Mouse (Mus musculus) intestine, postnatal 0 days (tissue): ENCODE results near the gene Rftn2. TPM values are rescaled to one million over a fixed set of nuclear protein-coding genes. Genes with fewer than 3 reads are reported as not detected.

Experiments
- ATAC-seq: fragments of 200-750 bp; cut with Nextera tagmentation; 2 replicates; pipeline ENCODE4 v1.8.0; 2017; ENCODE audit warnings: mild to moderate bottlenecking, moderate TSS enrichment, moderate library complexity
- H3K27ac ChIP-seq: fragments of 300-500 bp; sonication (generic); 2 replicates; pipeline ENCODE4 v1.5.1; 2014; ENCODE audit warnings: mild to moderate bottlenecking, low read depth, low read length, moderate library complexity
- H3K27me3 ChIP-seq: fragments of 300-500 bp; sonication (generic); replicated peaks from 2 replicates; pipeline ENCODE4 v1.6.1; 2014; ENCODE audit warnings: low read length, mixed read lengths; ENCODE audit not compliant: control insufficient read depth, insufficient read depth
- H3K36me3 ChIP-seq: fragments of 300-500 bp; sonication (generic); 2 replicates; pipeline ENCODE4 v1.6.1; 2014; ENCODE audit warnings: mild to moderate bottlenecking, moderate library complexity; ENCODE audit not compliant: control insufficient read depth, insufficient read depth
- H3K4me1 ChIP-seq: fragments of 300-500 bp; sonication (generic); replicated peaks from 2 replicates; pipeline ENCODE4 v1.6.1; 2014; ENCODE audit warnings: antibody characterized with exemption, low read length, mixed read lengths; ENCODE audit not compliant: control insufficient read depth, insufficient read depth
- H3K4me2 ChIP-seq: fragments of 300-500 bp; sonication (generic); replicated peaks from 2 replicates; pipeline ENCODE4 v1.6.1; 2014; ENCODE audit warnings: low read depth, mild to moderate bottlenecking, moderate library complexity
- H3K4me3 ChIP-seq: fragments of 300-500 bp; sonication (generic); 2 replicates; pipeline ENCODE4 v1.5.1; 2014; ENCODE audit warnings: low read depth, low read length
- H3K9ac ChIP-seq: fragments of 300-500 bp; sonication (generic); 2 replicates; pipeline ENCODE4 v1.6.1; 2014; ENCODE audit warnings: mild to moderate bottlenecking, low read depth, low read length
- H3K9me3 ChIP-seq: fragments of 300-500 bp; sonication (generic); 2 replicates; pipeline ENCODE4 v1.6.1; 2016; ENCODE audit warnings: mixed run types; ENCODE audit not compliant: control insufficient read depth
- CTCF ChIP-seq: sonication (generic); IDR thresholded peaks from 2 replicates; pipeline ENCODE4 v1.5.1; 2016; ENCODE audit warnings: low read depth, mild to moderate bottlenecking, control low read depth, antibody characterized with exemption, moderate library complexity
- WGBS: fragments of 180-500 bp; shearing (Covaris S2); extraction: QIAGEN DNeasy Blood & Tissue Kit; methylation state at CpG from one replicate; pipeline ENCODE4 v1.1.7; 2014; 5-methylcytosine and 5-hydroxymethylcytosine counted together
- polyA plus RNA-seq: library from polyadenylated mRNA; unstranded; fragments of >200 nt; fragmentation: Nextera tagmentation; extraction: Ambion mirVana; gene quantifications from 2 replicates; pipeline ENCODE4 v1.2.1, GENCODE M21; 2015

Rftn2 gene
- polyA plus RNA-seq, 1 experiment from 2014 or later: 3.4 TPM

GRCm38 (mm10) chr1:55160218-55160617 is 66.4 kb downstream of the Rftn2 start:
- Histone ChIP-seq H3K9ac (no peak overlapping the region), H3K27me3 (no peaks in the 10 kb centered on the region), H3K4me2 (no peak overlapping the region), H3K36me3 (peaks cover 38% of the 10 kb centered on the region), H3K9me3 (no peaks in the 10 kb centered on the region), H3K27ac (no peak overlapping the region), H3K4me1 (no peaks in the 10 kb centered on the region), H3K4me3 (no peak overlapping the region)
- ATAC-seq: no peak
- WGBS: 94% methylated on average over 3 of the region's 3 CpGs
- no peak for TF ChIP-seq CTCF

- Histone ChIP-seq H3K4me2 (no peak overlapping the region), H3K9me3 (no peaks in the 10 kb centered on the region), H3K27ac (no peak overlapping the region), H3K36me3 (peaks cover 51% of the 10 kb centered on the region), H3K9ac (no peak overlapping the region), H3K27me3 (no peaks in the 10 kb centered on the region), H3K4me3 (no peak overlapping the region), H3K4me1 (no peaks in the 10 kb centered on the region)
- no peak for ATAC-seq
- 91% methylated on average over 8 of the region's 8 CpGs for WGBS
- TF ChIP-seq CTCF: no peak
These were observed 67.8 kb downstream of the Rftn2 start for GRCm38 (mm10) chr1:55158821-55159220.

GRCm38 (mm10) chr1:55158211-55158610 is 68.4 kb downstream of the Rftn2 start:
- no peak overlapping the region for H3K27ac ChIP-seq
- H3K9ac ChIP-seq: no peak overlapping the region
- ATAC-seq: no peak
- no peak overlapping the region for H3K4me3 ChIP-seq
- no peak for TF ChIP-seq CTCF
- no peaks in the 10 kb centered on the region for H3K27me3 ChIP-seq
- H3K9me3 ChIP-seq: no peaks in the 10 kb centered on the region
- H3K4me1 ChIP-seq: no peaks in the 10 kb centered on the region
- no peak overlapping the region for H3K4me2 ChIP-seq
- H3K36me3 ChIP-seq: peaks cover 53% of the 10 kb centered on the region
- 89% methylated on average over 3 of the region's 3 CpGs for WGBS

- Histone ChIP-seq H3K4me3 (no peak overlapping the region), H3K9ac (no peak overlapping the region), H3K27ac (no peak overlapping the region), H3K4me1 (no peaks in the 10 kb centered on the region), H3K27me3 (no peaks in the 10 kb centered on the region), H3K9me3 (no peaks in the 10 kb centered on the region), H3K36me3 (peaks cover 57% of the 10 kb centered on the region), H3K4me2 (no peak overlapping the region)
- TF ChIP-seq CTCF: no peak
- no peak for ATAC-seq
- WGBS: 98% methylated on average over 4 of the region's 4 CpGs
These were observed 69.3 kb downstream of the Rftn2 start for GRCm38 (mm10) chr1:55157329-55157728.

- WGBS: 83% methylated on average over 7 of the region's 7 CpGs
- Histone ChIP-seq H3K36me3 (peaks cover 34% of the 10 kb centered on the region), H3K9ac (no peak overlapping the region), H3K9me3 (no peaks in the 10 kb centered on the region), H3K27me3 (no peaks in the 10 kb centered on the region), H3K4me3 (no peak overlapping the region), H3K4me1 (no peaks in the 10 kb centered on the region), H3K27ac (no peak overlapping the region), H3K4me2 (no peak overlapping the region)
- no peak for TF ChIP-seq CTCF
- ATAC-seq: no peak
These were observed 81.0 kb downstream of the Rftn2 start for GRCm38 (mm10) chr1:55145556-55145955.

- H3K4me1 ChIP-seq: no peaks in the 10 kb centered on the region
- H3K9me3 ChIP-seq: no peaks in the 10 kb centered on the region
- no peaks in the 10 kb centered on the region for H3K27me3 ChIP-seq
- ATAC-seq: no peak
- WGBS: 95% methylated on average over 4 of the region's 4 CpGs
- peaks cover 29% of the 10 kb centered on the region for H3K36me3 ChIP-seq
- no peak for TF ChIP-seq CTCF
- no peak overlapping the region for H3K9ac ChIP-seq
- no peak overlapping the region for H3K27ac ChIP-seq
- H3K4me2 ChIP-seq: no peak overlapping the region
- H3K4me3 ChIP-seq: no peak overlapping the region
These were observed 82.2 kb downstream of the Rftn2 start for GRCm38 (mm10) chr1:55144338-55144737.

- Histone ChIP-seq H3K36me3 (peaks cover 15% of the 10 kb centered on the region), H3K27ac (no peak overlapping the region), H3K4me1 (0 out of 2 replicates have a peak, but pooled peaks cover 4% of the 10 kb centered on the region), H3K4me2 (no peak overlapping the region), H3K4me3 (no peak overlapping the region), H3K9me3 (no peaks in the 10 kb centered on the region), H3K27me3 (no peaks in the 10 kb centered on the region), H3K9ac (no peak overlapping the region)
- WGBS: 98% methylated on average over 1 of the region's 1 CpGs
- ATAC-seq: no peak
- peak; percentile 27 for TF ChIP-seq CTCF
These were observed 90.7 kb downstream of the Rftn2 start for GRCm38 (mm10) chr1:55135846-55136245.
